Mouse (Mus musculus) liver, embryonic 16.5 days (tissue): Measurements from ENCODE around the gene Stat5b. TPM values are rescaled to one million over a fixed set of nuclear protein-coding genes. Genes with fewer than 3 reads are reported as not detected.

ENCODE experiments used
- ATAC-seq: fragments of 200-750 bp; cut with Nextera tagmentation; 2 replicates; pipeline ENCODE4 v1.8.0; 2017; ENCODE audit warnings: low read depth, mild to moderate bottlenecking, moderate number of reproducible peaks, moderate library complexity
- H3K27ac ChIP-seq: fragments of 300-500 bp; sonication (generic); 2 replicates; pipeline ENCODE4 v1.5.1; 2014; ENCODE audit warnings: mild to moderate bottlenecking, low read length
- H3K27me3 ChIP-seq: fragments of 300-500 bp; sonication (generic); 2 replicates; pipeline ENCODE4 v1.6.1; 2014; ENCODE audit warnings: low read depth, low read length, mixed read lengths; ENCODE audit not compliant: control insufficient read depth, insufficient read depth
- H3K36me3 ChIP-seq: fragments of 300-500 bp; sonication (generic); 2 replicates; pipeline ENCODE4 v1.6.1; 2014; ENCODE audit warnings: mild to moderate bottlenecking; ENCODE audit not compliant: control insufficient read depth, insufficient read depth
- H3K4me1 ChIP-seq: fragments of 300-500 bp; sonication (generic); 2 replicates; pipeline ENCODE4 v1.6.1; 2014; ENCODE audit warnings: low read depth, low read length, mixed read lengths; ENCODE audit not compliant: control insufficient read depth
- H3K4me2 ChIP-seq: fragments of 300-500 bp; sonication (generic); 2 replicates; pipeline ENCODE4 v1.6.1; 2014; ENCODE audit warnings: low read depth, low read length, mixed read lengths
- H3K4me3 ChIP-seq: fragments of 300-500 bp; sonication (generic); 2 replicates; pipeline ENCODE4 v1.5.1; 2014; ENCODE audit warnings: low read depth, mild to moderate bottlenecking, low read length
- H3K9ac ChIP-seq: fragments of 300-500 bp; sonication (generic); 2 replicates; pipeline ENCODE4 v1.6.1; 2014; ENCODE audit warnings: low read depth, low read length
- H3K9me3 ChIP-seq: fragments of 300-500 bp; sonication (generic); replicated peaks from 2 replicates; pipeline ENCODE4 v1.6.1; 2016; ENCODE audit warnings: low read length; ENCODE audit not compliant: control insufficient read depth
- WGBS: fragments of 180-500 bp; shearing (Covaris S2); extraction: QIAGEN DNeasy Blood & Tissue Kit; methylation state at CpG from one replicate; pipeline ENCODE4 v1.1.7; 2014; ENCODE audit not compliant: insufficient replicate concordance; 5-methylcytosine and 5-hydroxymethylcytosine counted together
- polyA plus RNA-seq: library from polyadenylated mRNA; unstranded; fragments of >200 nt; fragmentation: Nextera tagmentation; extraction: Ambion mirVana; gene quantifications from 2 replicates; pipeline ENCODE4 v1.2.1, GENCODE M21; 2015

Stat5b gene
- 21.8 and 22.6 TPM in 2 replicates for polyA plus RNA-seq

GRCm38 (mm10) chr11:100850038-100850777 is at the start of gene Stat5b:
Gene Stat5b, minus strand, starts transcription at chr11:100850724.
- H3K36me3 ChIP-seq: no peaks in the 10 kb centered on the region
- H3K9me3 ChIP-seq: no peaks in the 10 kb centered on the region
- H3K4me2 ChIP-seq: peak within 1 kb of the TSS; percentile 88
- H3K4me3 ChIP-seq: peak within 1 kb of the TSS; percentile 79
- under 1% methylated on average over 98 of the region's 104 CpGs for WGBS
- ATAC-seq: peak; percentile 86
- peak within 1 kb of the TSS; percentile 85 for H3K27ac ChIP-seq
- H3K9ac ChIP-seq: peak within 1 kb of the TSS; percentile 84
- peaks cover 2% of the 10 kb centered on the region; the same call in 1 of the 2 replicates for H3K27me3 ChIP-seq
- H3K4me1 ChIP-seq: peaks cover 39% of the 10 kb centered on the region

- no peak overlapping the region for H3K27ac ChIP-seq
- H3K9ac ChIP-seq: no peak overlapping the region
- no peaks in the 10 kb centered on the region for H3K27me3 ChIP-seq
- H3K4me3 ChIP-seq: no peak overlapping the region
- 80% methylated on average over 16 of the region's 16 CpGs for WGBS
- H3K4me1 ChIP-seq: peaks cover 6% of the 10 kb centered on the region
- no peaks in the 10 kb centered on the region for H3K9me3 ChIP-seq
- ATAC-seq: no peak
- no peak overlapping the region for H3K4me2 ChIP-seq
- peaks cover 14% of the 10 kb centered on the region for H3K36me3 ChIP-seq
Measured at GRCm38 (mm10) chr11:100898441-100899199, 48.1 kb upstream of the Stat5b start.

- no peak overlapping the region for H3K4me2 ChIP-seq
- no peak overlapping the region for H3K9ac ChIP-seq
- no peak for ATAC-seq
- H3K9me3 ChIP-seq: no peaks in the 10 kb centered on the region
- H3K36me3 ChIP-seq: peaks cover 8% of the 10 kb centered on the region; the same call in 1 of the 2 replicates
- no peaks in the 10 kb centered on the region for H3K27me3 ChIP-seq
- H3K4me3 ChIP-seq: no peak overlapping the region
- WGBS: 64% methylated on average over 7 of the region's 7 CpGs
- H3K4me1 ChIP-seq: peaks cover 10% of the 10 kb centered on the region
- H3K27ac ChIP-seq: no peak overlapping the region
Measured at GRCm38 (mm10) chr11:100897294-100898231, 47.0 kb upstream of the Stat5b start.

- Histone ChIP-seq H3K9me3 (no peaks in the 10 kb centered on the region), H3K27me3 (no peaks in the 10 kb centered on the region), H3K36me3 (peaks cover 10% of the 10 kb centered on the region; the same call in 1 of the 2 replicates), H3K4me3 (no peak overlapping the region), H3K4me2 (no peak overlapping the region), H3K9ac (no peak overlapping the region), H3K27ac (no peak overlapping the region), H3K4me1 (peaks cover 25% of the 10 kb centered on the region)
- WGBS: 79% methylated on average over 10 of the region's 10 CpGs
- ATAC-seq: no peak
Measured at GRCm38 (mm10) chr11:100896078-100896477, 45.6 kb upstream of the Stat5b start.

GRCm38 (mm10) chr11:100894146-100894918 is 43.8 kb upstream of the Stat5b start:
- no peak for ATAC-seq
- H3K9ac ChIP-seq: no peak overlapping the region
- H3K4me3 ChIP-seq: no peak overlapping the region
- no peak overlapping the region for H3K27ac ChIP-seq
- H3K4me2 ChIP-seq: no peak overlapping the region
- 71% methylated on average over 9 of the region's 9 CpGs for WGBS
- H3K36me3 ChIP-seq: peaks cover 7% of the 10 kb centered on the region; the same call in 1 of the 2 replicates
- no peaks in the 10 kb centered on the region for H3K27me3 ChIP-seq
- no peaks in the 10 kb centered on the region for H3K9me3 ChIP-seq
- peaks cover 30% of the 10 kb centered on the region for H3K4me1 ChIP-seq

GRCm38 (mm10) chr11:100893482-100893881 is 43.0 kb upstream of the Stat5b start:
- peaks cover 36% of the 10 kb centered on the region for H3K4me1 ChIP-seq
- WGBS: 15% methylated on average over 9 of the region's 9 CpGs
- H3K4me2 ChIP-seq: peak overlapping the region; percentile 35
- H3K9me3 ChIP-seq: no peaks in the 10 kb centered on the region
- H3K27me3 ChIP-seq: no peaks in the 10 kb centered on the region
- peak; percentile 59 for ATAC-seq
- H3K36me3 ChIP-seq: peaks cover 6% of the 10 kb centered on the region; the same call in 1 of the 2 replicates
- H3K9ac ChIP-seq: no peak overlapping the region
- H3K4me3 ChIP-seq: 0 out of 2 replicates have a peak overlapping the region, but pooled peaks have one; percentile 9
- no peak overlapping the region for H3K27ac ChIP-seq

DNA sequence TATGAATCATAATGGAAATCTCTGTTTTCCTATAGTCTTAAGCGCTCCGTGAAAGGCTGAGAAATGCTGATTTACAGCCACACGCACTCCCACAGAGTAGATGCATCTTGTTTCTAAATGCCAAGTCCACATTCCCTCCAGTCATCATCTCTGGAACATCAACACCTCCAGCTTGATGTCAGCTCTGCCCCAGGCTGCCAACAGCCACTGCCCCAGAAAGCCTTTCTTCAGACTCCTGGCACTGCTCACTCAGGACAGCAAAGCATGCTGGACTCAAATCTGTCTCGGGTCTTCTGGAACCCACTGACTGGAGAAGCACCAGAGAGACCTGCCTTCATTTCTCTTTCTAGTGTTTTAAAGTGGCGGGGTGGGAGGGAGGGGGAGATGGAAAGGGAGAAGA is 41.9 kb upstream of the Stat5b start:
- no peaks in the 10 kb centered on the region for H3K9me3 ChIP-seq
- H3K27me3 ChIP-seq: no peaks in the 10 kb centered on the region
- H3K4me1 ChIP-seq: peaks cover 45% of the 10 kb centered on the region
- ATAC-seq: no peak
- no peak overlapping the region for H3K4me3 ChIP-seq
- 66% methylated on average over 5 of the region's 5 CpGs for WGBS
- no peak overlapping the region; the same call in 1 of the 2 replicates for H3K27ac ChIP-seq
- H3K9ac ChIP-seq: no peak overlapping the region
- peaks cover 6% of the 10 kb centered on the region; the same call in 1 of the 2 replicates for H3K36me3 ChIP-seq
- H3K4me2 ChIP-seq: no peak overlapping the region
